Mouse (Mus musculus): ENCODE data around the gene Zfyve28. TPM values are rescaled to one million over a fixed set of nuclear protein-coding genes. Genes with fewer than 3 reads are reported as not detected.
A peak's percentile ranks its signal among the peaks of the same experiment; 100 is the strongest.

Gene Zfyve28
- polyA plus RNA-seq, 1 experiment from 2014 or later: 0.29 TPM

- H3K4me2 ChIP-seq (replicated peaks; ENCODE audit: low read depth): no peak overlapping the region
- TF ChIP-seq CTCF (IDR thresholded peaks at IDR 0.05; ENCODE audit: low read depth): no peak
- TF ChIP-seq EP300 (optimal IDR thresholded peaks at IDR 0.05): no peak
- WGBS: 16% methylated on average over 4 of the region's 4 CpGs
- H3K9ac ChIP-seq (ENCODE audit: low read length): 0 out of 2 replicates have a peak overlapping the region, but pooled peaks have one; percentile 4
- H3K4me3 ChIP-seq (ENCODE audit: low read depth, low read length): no peak overlapping the region
- H3K27me3 ChIP-seq (ENCODE audit: control insufficient read depth, insufficient read depth, low read length): no peaks in the 10 kb centered on the region
- H3K4me1 ChIP-seq (replicated peaks; ENCODE audit: control insufficient read depth, insufficient read depth): no peaks in the 10 kb centered on the region
- no peak overlapping the region for H3K27ac ChIP-seq (replicated peaks)
- no peaks in the 10 kb centered on the region for H3K9me3 ChIP-seq (ENCODE audit: control insufficient read depth, low read length)
- ATAC-seq (ENCODE audit: low FRiP score, low TSS enrichment) (peak; percentile 50; the same call in 1 of the 2 replicates), DNase-seq (ENCODE audit: low spot score) (peak; percentile 27)
- H3K36me3 ChIP-seq (ENCODE audit: control insufficient read depth, insufficient read depth, low read length): no peaks in the 10 kb centered on the region
Observed at GRCm38 (mm10) chr5:34252307-34252966, 35.8 kb downstream of the Zfyve28 start.

DNA sequence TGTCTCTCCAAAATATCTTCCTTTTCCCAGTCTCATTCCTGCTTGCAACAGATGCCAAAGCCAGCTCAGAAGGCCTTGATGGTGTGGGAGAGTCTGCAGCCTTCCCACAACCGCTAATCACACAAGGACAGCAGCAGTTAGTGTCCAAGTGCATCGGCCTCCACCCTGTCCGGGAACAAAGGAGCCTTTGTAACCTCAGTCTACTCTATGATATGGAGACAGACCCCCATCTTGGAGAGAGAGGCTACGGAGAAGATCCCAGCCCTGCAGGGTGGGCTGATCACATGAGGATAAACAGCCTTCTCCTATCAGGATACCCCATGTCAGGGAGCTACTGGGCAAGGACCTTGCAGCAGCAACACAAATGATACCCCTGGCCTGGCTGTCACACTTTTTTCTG is 36.5 kb downstream of the Zfyve28 start:
- Histone ChIP-seq H3K4me1 (replicated peaks; ENCODE audit: control insufficient read depth, insufficient read depth) (no peaks in the 10 kb centered on the region), H3K27ac (replicated peaks) (no peak overlapping the region), H3K36me3 (ENCODE audit: control insufficient read depth, insufficient read depth, low read length) (no peaks in the 10 kb centered on the region), H3K27me3 (ENCODE audit: control insufficient read depth, insufficient read depth, low read length) (no peaks in the 10 kb centered on the region), H3K4me2 (replicated peaks; ENCODE audit: low read depth) (no peak overlapping the region), H3K9ac (ENCODE audit: low read length) (no peak overlapping the region), H3K4me3 (ENCODE audit: low read depth, low read length) (no peak overlapping the region), H3K9me3 (ENCODE audit: control insufficient read depth, low read length) (no peaks in the 10 kb centered on the region)
- DNase-seq (ENCODE audit: low spot score) (no peak), ATAC-seq (ENCODE audit: low FRiP score, low TSS enrichment) (no peak)
- no peak for TF ChIP-seq CTCF (IDR thresholded peaks at IDR 0.05; ENCODE audit: low read depth)
- no peak for TF ChIP-seq EP300 (optimal IDR thresholded peaks at IDR 0.05)
- WGBS: 26% methylated on average over 4 of the region's 4 CpGs

DNA sequence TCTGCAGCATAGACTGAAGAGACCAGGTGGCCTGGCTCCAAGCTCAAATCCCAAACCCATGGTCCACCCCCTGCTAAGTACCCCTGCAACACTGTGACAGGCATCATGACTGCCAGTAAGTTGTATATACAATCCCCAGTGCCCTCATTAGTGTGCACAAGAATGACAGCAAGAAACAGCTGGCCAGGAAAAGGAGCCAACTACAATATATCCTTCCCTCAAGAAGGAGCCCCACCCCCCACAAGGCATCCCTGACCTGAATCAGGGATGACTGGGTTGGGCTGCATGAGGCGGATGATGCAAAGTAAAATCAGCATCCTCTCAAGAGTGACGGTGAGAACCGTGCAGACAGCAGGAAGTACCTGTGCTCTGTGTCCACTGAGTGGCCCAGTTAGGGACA is 38.2 kb downstream of the Zfyve28 start:
- H3K4me3 ChIP-seq (ENCODE audit: low read depth, low read length): no peak overlapping the region
- DNase-seq (ENCODE audit: low spot score): no peak
- H3K4me2 ChIP-seq (replicated peaks; ENCODE audit: low read depth): no peak overlapping the region
- H3K9ac ChIP-seq (ENCODE audit: low read length): no peak overlapping the region
- no peaks in the 10 kb centered on the region for H3K9me3 ChIP-seq (ENCODE audit: control insufficient read depth, low read length)
- WGBS: 60% methylated on average over 3 of the region's 3 CpGs
- no peaks in the 10 kb centered on the region for H3K4me1 ChIP-seq (replicated peaks; ENCODE audit: control insufficient read depth, insufficient read depth)
- no peak for TF ChIP-seq EP300 (optimal IDR thresholded peaks at IDR 0.05)
- TF ChIP-seq CTCF (IDR thresholded peaks at IDR 0.05; ENCODE audit: low read depth): no peak
- H3K27ac ChIP-seq (replicated peaks): no peak overlapping the region
- H3K36me3 ChIP-seq (ENCODE audit: control insufficient read depth, insufficient read depth, low read length): no peaks in the 10 kb centered on the region
- H3K27me3 ChIP-seq (ENCODE audit: control insufficient read depth, insufficient read depth, low read length): no peaks in the 10 kb centered on the region
- ATAC-seq (ENCODE audit: low FRiP score, low TSS enrichment): peak; percentile 28; the same call in 1 of the 2 replicates

- WGBS: 75% methylated on average over 4 of the region's 4 CpGs
- TF ChIP-seq CTCF (IDR thresholded peaks at IDR 0.05; ENCODE audit: low read depth) (no peak), EP300 (optimal IDR thresholded peaks at IDR 0.05) (no peak)
Observed at GRCm38 (mm10) chr5:34249132-34249531, 39.1 kb downstream of the Zfyve28 start.

GRCm38 (mm10) chr5:34246443-34246842 is 41.8 kb downstream of the Zfyve28 start:
- H3K27me3 ChIP-seq (ENCODE audit: control insufficient read depth, insufficient read depth, low read length): no peaks in the 10 kb centered on the region
- 100% methylated on average over 3 of the region's 3 CpGs for WGBS
- no peak overlapping the region for H3K9ac ChIP-seq (ENCODE audit: low read length)
- H3K36me3 ChIP-seq (ENCODE audit: control insufficient read depth, insufficient read depth, low read length): no peaks in the 10 kb centered on the region
- no peak overlapping the region for H3K4me3 ChIP-seq (ENCODE audit: low read depth, low read length)
- H3K4me2 ChIP-seq (replicated peaks; ENCODE audit: low read depth): no peak overlapping the region
- TF ChIP-seq CTCF (IDR thresholded peaks at IDR 0.05; ENCODE audit: low read depth) (no peak), EP300 (optimal IDR thresholded peaks at IDR 0.05) (no peak)
- DNase-seq (ENCODE audit: low spot score): no peak
- H3K27ac ChIP-seq (replicated peaks): no peak overlapping the region
- H3K4me1 ChIP-seq (replicated peaks; ENCODE audit: control insufficient read depth, insufficient read depth): no peaks in the 10 kb centered on the region
- ATAC-seq (ENCODE audit: low FRiP score, low TSS enrichment): no peak
- no peaks in the 10 kb centered on the region for H3K9me3 ChIP-seq (ENCODE audit: control insufficient read depth, low read length)

More at GRCm38 (mm10) chr5:34249132-34249531, 39.1 kb downstream of the Zfyve28 start:
- Histone ChIP-seq H3K27me3 (ENCODE audit: control insufficient read depth, insufficient read depth, low read length) (no peaks in the 10 kb centered on the region), H3K4me1 (replicated peaks; ENCODE audit: control insufficient read depth, insufficient read depth) (no peaks in the 10 kb centered on the region), H3K9me3 (ENCODE audit: control insufficient read depth, low read length) (no peaks in the 10 kb centered on the region), H3K4me2 (replicated peaks; ENCODE audit: low read depth) (no peak overlapping the region), H3K9ac (ENCODE audit: low read length) (no peak overlapping the region), H3K36me3 (ENCODE audit: control insufficient read depth, insufficient read depth, low read length) (no peaks in the 10 kb centered on the region), H3K4me3 (ENCODE audit: low read depth, low read length) (no peak overlapping the region), H3K27ac (replicated peaks) (no peak overlapping the region)
- ATAC-seq (ENCODE audit: low FRiP score, low TSS enrichment) (no peak), DNase-seq (ENCODE audit: low spot score) (no peak)

DNA sequence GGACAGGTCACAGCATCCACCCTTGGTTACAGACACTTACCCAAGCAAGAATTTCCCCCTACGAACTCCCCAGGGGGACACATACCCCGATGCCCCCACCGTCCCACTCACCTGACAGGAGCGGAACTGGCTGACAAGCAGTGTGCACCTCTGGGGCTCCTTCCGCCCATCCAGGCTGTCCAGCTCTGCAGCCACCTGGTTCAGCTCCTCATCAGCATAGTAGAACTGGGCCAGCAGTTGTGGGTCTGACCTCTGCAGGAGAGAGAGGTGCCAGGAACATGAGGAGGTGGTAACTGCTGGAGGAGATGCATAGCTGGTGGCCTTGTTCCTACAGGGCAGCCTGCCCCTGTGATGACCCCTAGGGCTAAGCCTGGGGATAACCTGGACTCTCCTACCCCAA is 45.2 kb downstream of the Zfyve28 start:
- H3K9me3 ChIP-seq (ENCODE audit: control insufficient read depth, low read length): no peaks in the 10 kb centered on the region
- no peaks in the 10 kb centered on the region for H3K36me3 ChIP-seq (ENCODE audit: control insufficient read depth, insufficient read depth, low read length)
- WGBS: 78% methylated on average over 5 of the region's 5 CpGs
- no peaks in the 10 kb centered on the region for H3K27me3 ChIP-seq (ENCODE audit: control insufficient read depth, insufficient read depth, low read length)
- H3K9ac ChIP-seq (ENCODE audit: low read length): no peak overlapping the region
- TF ChIP-seq CTCF (IDR thresholded peaks at IDR 0.05; ENCODE audit: low read depth) (no peak), EP300 (optimal IDR thresholded peaks at IDR 0.05) (no peak)
- H3K4me1 ChIP-seq (replicated peaks; ENCODE audit: control insufficient read depth, insufficient read depth): no peaks in the 10 kb centered on the region
- H3K4me3 ChIP-seq (ENCODE audit: low read depth, low read length): no peak overlapping the region
- 0 out of 2 replicates have a peak, but pooled peaks have one; percentile 9 for ATAC-seq (ENCODE audit: low FRiP score, low TSS enrichment)
- no peak overlapping the region for H3K4me2 ChIP-seq (replicated peaks; ENCODE audit: low read depth)
- no peak overlapping the region for H3K27ac ChIP-seq (replicated peaks)
- no peak for DNase-seq (ENCODE audit: low spot score)
